ENCODE assay signal across 22 mouse cellular contexts in genomic region chr7:114182708-114183107, GRCm38 (mm10).
DNase-seq lines count a peak whose midpoint lies in the region; ATAC-seq and TF ChIP-seq lines count a peak whose summit lies in the region.
"Had no signal": no experiment of that assay in that cellular context is flagged by ENCODE, and none has a peak within 500 bp of the region (broad histone marks: within the 10 kb centered on the region; RNA-seq: fewer than 3 reads in every experiment).

No protein-coding gene starts in this region.

- no peaks in the 10 kb centered on the region for H3K36me3 ChIP-seq in forebrain, postnatal 0 days (ENCODE audit: insufficient read depth)
- no peaks in the 10 kb centered on the region for H3K36me3 ChIP-seq in forebrain, embryonic 11.5 days (ENCODE audit: control insufficient read depth, insufficient read depth, low read length)
- no peaks in the 10 kb centered on the region for H3K36me3 ChIP-seq in lung, embryonic 14.5 days (ENCODE audit: insufficient read depth)
- no peaks in the 10 kb centered on the region for H3K36me3 ChIP-seq in C2C12 (ENCODE audit: control insufficient read depth, insufficient read depth)
- H3K36me3 ChIP-seq: embryonic facial prominence, embryonic 15.5 days; forebrain, embryonic 12.5 days; heart, embryonic 13.5 days; hindbrain, embryonic 13.5 days had no signal

- no peak overlapping the region for H3ac ChIP-seq in C2C12 (ENCODE audit: control insufficient read depth, insufficient read length, low read depth)

- 0 out of 2 replicates have a peak, but pooled peaks cover 3% of the 10 kb centered on the region for H3K4me1 ChIP-seq in forebrain, postnatal 0 days (ENCODE audit: insufficient read depth)
- no peaks in the 10 kb centered on the region for H3K4me1 ChIP-seq in forebrain, embryonic 11.5 days (replicated peaks; ENCODE audit: control insufficient read depth, insufficient read depth, low read length)
- no peaks in the 10 kb centered on the region for H3K4me1 ChIP-seq in lung, embryonic 14.5 days (ENCODE audit: insufficient read depth)
- peaks cover 30% of the 10 kb centered on the region for H3K4me1 ChIP-seq in embryonic fibroblast, embryonic 13.5 days (ENCODE audit: control insufficient read depth, insufficient read depth, low read length)
- H3K4me1 ChIP-seq: forebrain, embryonic 12.5 days had no signal

- no peak for ATAC-seq in forebrain, postnatal 0 days
- no peak for ATAC-seq in forebrain, embryonic 11.5 days (replicated peaks; ENCODE audit: low FRiP score)
- ATAC-seq in lung, embryonic 14.5 days (ENCODE audit: insufficient read depth): no peak
- ATAC-seq: activated CD4-positive, CD25-positive, alpha-beta regulatory T cell, adult 4 months; forebrain, embryonic 16.5 days; hindbrain, postnatal 0 days had no signal

- DNase-seq in forebrain, postnatal 0 days: no peak
- no peak for DNase-seq in forebrain, embryonic 11.5 days (ENCODE audit: low spot score)
- DNase-seq in lung, embryonic 14.5 days: peak; percentile 42
- no peak for DNase-seq in lung, adult 18-20 months
- DNase-seq in kidney, postnatal 10 days: no peak
- DNase-seq in ovary, postnatal 10 days (ENCODE audit: low spot score): no peak
- DNase-seq: adrenal gland, adult 2 months; adrenal gland, postnatal 25 days; B cell, adult 2 months; cerebellum, adult 2 months; cerebellum, postnatal 10 days; embryo, embryonic 11 days; gastrocnemius, postnatal 14 days had no signal

- H3K4me3 ChIP-seq in forebrain, postnatal 0 days (ENCODE audit: low read depth, low read length): no peak overlapping the region
- no peak overlapping the region for H3K4me3 ChIP-seq in forebrain, embryonic 11.5 days (ENCODE audit: low read depth, low read length)
- no peak overlapping the region for H3K4me3 ChIP-seq in lung, embryonic 14.5 days (ENCODE audit: low read depth, low read length)
- no peak overlapping the region for H3K4me3 ChIP-seq in C2C12 (ENCODE audit: insufficient read depth, poor library complexity, severe bottlenecking)
- no peak overlapping the region for H3K4me3 ChIP-seq in embryonic fibroblast, embryonic 13.5 days (ENCODE audit: insufficient read depth, low read length)
- H3K4me3 ChIP-seq: embryonic facial prominence, embryonic 15.5 days; forebrain, embryonic 12.5 days; heart, embryonic 13.5 days; hindbrain, embryonic 13.5 days had no signal

- H3K27me3 ChIP-seq in forebrain, postnatal 0 days (ENCODE audit: insufficient read depth, low read length): no peaks in the 10 kb centered on the region
- H3K27me3 ChIP-seq in forebrain, embryonic 11.5 days (ENCODE audit: control insufficient read depth, insufficient read depth, low read length): no peaks in the 10 kb centered on the region
- no peaks in the 10 kb centered on the region for H3K27me3 ChIP-seq in lung, embryonic 14.5 days (ENCODE audit: insufficient read depth, low read length)
- H3K27me3 ChIP-seq in C2C12 (ENCODE audit: control insufficient read depth, insufficient read depth, insufficient read length): no peaks in the 10 kb centered on the region
- H3K27me3 ChIP-seq: embryonic facial prominence, embryonic 15.5 days; forebrain, embryonic 12.5 days; heart, embryonic 13.5 days; hindbrain, embryonic 13.5 days had no signal

- H3K79me3 ChIP-seq in C2C12 (ENCODE audit: low read depth): no peaks in the 10 kb centered on the region

- no peak overlapping the region for H3K27ac ChIP-seq in forebrain, postnatal 0 days (ENCODE audit: low read depth, low read length)
- no peak overlapping the region for H3K27ac ChIP-seq in forebrain, embryonic 11.5 days (ENCODE audit: low read depth, low read length)
- no peak overlapping the region for H3K27ac ChIP-seq in lung, embryonic 14.5 days (ENCODE audit: low read depth)
- peak overlapping the region; percentile 51; the same call in 1 of the 2 replicates for H3K27ac ChIP-seq in embryonic fibroblast, embryonic 13.5 days (ENCODE audit: insufficient read depth, low read length)
- H3K27ac ChIP-seq: embryonic facial prominence, embryonic 15.5 days; forebrain, embryonic 12.5 days; hindbrain, embryonic 13.5 days; hindbrain, postnatal 0 days had no signal

- H3K9ac ChIP-seq in forebrain, postnatal 0 days: no peak overlapping the region
- no peak overlapping the region for H3K9ac ChIP-seq in forebrain, embryonic 11.5 days (ENCODE audit: low read length)
- H3K9ac ChIP-seq in lung, embryonic 14.5 days: no peak overlapping the region
- H3K9ac ChIP-seq: embryonic facial prominence, embryonic 15.5 days; forebrain, embryonic 12.5 days; hindbrain, embryonic 13.5 days had no signal

- H3K79me2 ChIP-seq in C2C12 (ENCODE audit: control insufficient read depth, insufficient read depth): no peaks in the 10 kb centered on the region

- 80% methylated on average over 3 of the region's 3 CpGs for WGBS in forebrain, postnatal 0 days
- 81% methylated on average over 3 of the region's 3 CpGs for WGBS in forebrain, embryonic 11.5 days
- WGBS in lung, embryonic 14.5 days: 67% methylated on average over 3 of the region's 3 CpGs

- peak; percentile 7; the same call in 1 of the 2 replicates for TF ChIP-seq CTCF in forebrain, postnatal 0 days (IDR thresholded peaks at IDR 0.05; ENCODE audit: low read depth)
- no peak for TF ChIP-seq CTCF in lung, embryonic 14.5 days (IDR thresholded peaks at IDR 0.05; ENCODE audit: low read depth)
- TF ChIP-seq CTCF in C2C12 (IDR thresholded peaks at IDR 0.05; ENCODE audit: control insufficient read depth, insufficient read depth, insufficient read length): no peak
- no peak for TF ChIP-seq CTCF in embryonic fibroblast, embryonic 13.5 days (IDR thresholded peaks at IDR 0.05; ENCODE audit: borderline replicate concordance, insufficient read depth, low read length)

- no peaks in the 10 kb centered on the region for H3K9me3 ChIP-seq in forebrain, postnatal 0 days (ENCODE audit: low read length)
- H3K9me3 ChIP-seq in forebrain, embryonic 11.5 days (ENCODE audit: control insufficient read depth, low read length): no peaks in the 10 kb centered on the region
- no peaks in the 10 kb centered on the region for H3K9me3 ChIP-seq in lung, embryonic 14.5 days (ENCODE audit: low read depth, low read length)
- H3K9me3 ChIP-seq: embryonic facial prominence, embryonic 15.5 days; forebrain, embryonic 12.5 days had no signal

- TF ChIP-seq POLR2A in embryonic fibroblast, embryonic 13.5 days (IDR thresholded peaks at IDR 0.05; ENCODE audit: low read depth, low read length): no peak

- no peak overlapping the region for H3K4me2 ChIP-seq in forebrain, postnatal 0 days (ENCODE audit: low read depth)
- no peak overlapping the region for H3K4me2 ChIP-seq in forebrain, embryonic 11.5 days (ENCODE audit: low read depth, low read length, severe bottlenecking)
- no peak overlapping the region for H3K4me2 ChIP-seq in lung, embryonic 14.5 days
- H3K4me2 ChIP-seq: embryonic facial prominence, embryonic 15.5 days; forebrain, embryonic 12.5 days; heart, embryonic 13.5 days; hindbrain, embryonic 13.5 days had no signal

TF ChIP-seq in C2C12, 6 proteins besides CTCF, POLR2A, EP300 and RAD21:
- TF ChIP-seq CEBPB (IDR thresholded peaks at IDR 0.05; ENCODE audit: low read depth): peak; percentile 32
- no peak for TF ChIP-seq FOSL1 (IDR thresholded peaks at IDR 0.05; ENCODE audit: insufficient read depth, low read length, poor library complexity, severe bottlenecking)
